Mouse (Mus musculus) ovary, postnatal 10 days (tissue): ENCODE measurements around the gene Tex10.

Experiments used
- DNase-seq: peaks from one replicate; pipeline ENCODE4 v3.0.0; 2022; ENCODE audit warnings: low spot score

Gene Tex10

GRCm38 (mm10) chr4:48472792-48473650 lies at the start of gene Tex10:
Gene Tex10, minus strand, starts transcription at chr4:48473459.
- peak; percentile 73 for DNase-seq

GRCm38 (mm10) chr4:48510861-48511260 lies 37.6 kb upstream of the Tex10 start:
- no peak for DNase-seq

- DNase-seq: no peak
Measured at GRCm38 (mm10) chr4:48492510-48492909, 19.3 kb upstream of the Tex10 start.

- no peak for DNase-seq
Measured at GRCm38 (mm10) chr4:48491290-48491743, 18.1 kb upstream of the Tex10 start.

GRCm38 (mm10) chr4:48488916-48489315 lies 15.7 kb upstream of the Tex10 start:
- DNase-seq: no peak

GRCm38 (mm10) chr4:48481287-48481686 lies 8.0 kb upstream of the Tex10 start:
- no peak for DNase-seq

GRCm38 (mm10) chr4:48473651-48474011 lies 372 bp upstream of the Tex10 start:
- DNase-seq: no peak

- no peak for DNase-seq
Measured at GRCm38 (mm10) chr4:48472052-48472791, 1.0 kb downstream of the Tex10 start.

- no peak for DNase-seq
Measured at GRCm38 (mm10) chr4:48470977-48471376, 2.3 kb downstream of the Tex10 start.

GRCm38 (mm10) chr4:48461060-48461459 lies 12.2 kb downstream of the Tex10 start:
- DNase-seq: no peak

- DNase-seq: no peak
Measured at GRCm38 (mm10) chr4:48458436-48458835, 14.8 kb downstream of the Tex10 start.

GRCm38 (mm10) chr4:48454106-48454773 lies 19.0 kb downstream of the Tex10 start:
- DNase-seq: no peak

- DNase-seq: no peak
Measured at GRCm38 (mm10) chr4:48428054-48428453, 45.2 kb downstream of the Tex10 start.

- no peak for DNase-seq
Measured at GRCm38 (mm10) chr4:48427413-48427812, 45.8 kb downstream of the Tex10 start.

GRCm38 (mm10) chr4:48423738-48424137 lies 49.5 kb downstream of the Tex10 start:
- DNase-seq: no peak

- no peak for DNase-seq
Measured at GRCm38 (mm10) chr4:48422633-48423032, 50.6 kb downstream of the Tex10 start.

GRCm38 (mm10) chr4:48418831-48419468 lies 54.3 kb downstream of the Tex10 start:
- no peak for DNase-seq

GRCm38 (mm10) chr4:48415838-48416335 lies 57.4 kb downstream of the Tex10 start:
- DNase-seq: no peak

- no peak for DNase-seq
Measured at GRCm38 (mm10) chr4:48413473-48413872, 59.8 kb downstream of the Tex10 start.

GRCm38 (mm10) chr4:48407350-48408039 lies 65.8 kb downstream of the Tex10 start:
- DNase-seq: no peak
